Mouse (Mus musculus): ENCODE measurements around the gene Fam222a. TPM values are rescaled to one million over a fixed set of nuclear protein-coding genes. Genes with fewer than 3 reads are reported as not detected.

The Fam222a gene
- polyA plus RNA-seq, 1 experiment from 2014 or later: 0.79 TPM

- 85% methylated on average over 16 of the region's 16 CpGs for WGBS
- Histone ChIP-seq H3K4me3 (ENCODE audit: low read depth, low read length) (no peak overlapping the region), H3K9me3 (ENCODE audit: control insufficient read depth, low read length) (no peaks in the 10 kb centered on the region), H3K9ac (ENCODE audit: low read length) (no peak overlapping the region), H3K27me3 (ENCODE audit: control insufficient read depth, insufficient read depth, low read length) (no peaks in the 10 kb centered on the region), H3K36me3 (ENCODE audit: control insufficient read depth, insufficient read depth, low read length) (no peaks in the 10 kb centered on the region), H3K4me2 (replicated peaks; ENCODE audit: low read depth) (no peak overlapping the region), H3K27ac (replicated peaks) (no peak overlapping the region), H3K4me1 (replicated peaks; ENCODE audit: control insufficient read depth, insufficient read depth) (peaks cover 3% of the 10 kb centered on the region)
- ATAC-seq (ENCODE audit: low FRiP score, low TSS enrichment): no peak
- no peak for DNase-seq (ENCODE audit: low spot score)
- no peak for TF ChIP-seq EP300 (optimal IDR thresholded peaks at IDR 0.05)
- no peak for TF ChIP-seq CTCF (IDR thresholded peaks at IDR 0.05; ENCODE audit: low read depth)
Measured at GRCm38 (mm10) chr5:114575986-114576605, 8.3 kb downstream of the Fam222a start.

DNA sequence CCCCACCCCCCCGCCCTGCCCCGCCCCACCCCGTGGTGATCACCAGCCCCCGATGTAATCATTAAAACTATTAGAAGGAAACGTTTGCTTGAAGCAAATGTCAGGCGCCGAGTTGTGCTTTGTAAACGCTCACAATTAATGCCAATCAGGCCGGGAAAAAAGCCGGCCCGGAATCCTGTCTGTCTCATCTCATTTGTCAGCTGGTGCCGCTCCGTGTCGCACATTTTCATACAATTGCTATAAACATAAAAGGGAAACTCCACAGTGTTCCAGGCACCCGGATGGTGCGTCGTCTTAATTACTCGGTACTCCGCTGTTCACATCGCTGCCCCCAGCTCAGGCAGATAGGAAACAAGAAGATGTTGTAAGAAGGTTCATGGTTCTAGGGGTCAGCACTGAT is 10.5 kb downstream of the Fam222a start:
- ATAC-seq (ENCODE audit: low FRiP score, low TSS enrichment): no peak
- peaks cover 3% of the 10 kb centered on the region for H3K4me1 ChIP-seq (replicated peaks; ENCODE audit: control insufficient read depth, insufficient read depth)
- 40% methylated on average over 20 of the region's 20 CpGs for WGBS

GRCm38 (mm10) chr5:114579714-114580357 is 12.0 kb downstream of the Fam222a start:
- ATAC-seq (ENCODE audit: low FRiP score, low TSS enrichment): no peak
- H3K4me3 ChIP-seq (ENCODE audit: low read depth, low read length): no peak overlapping the region
- no peak for TF ChIP-seq CTCF (IDR thresholded peaks at IDR 0.05; ENCODE audit: low read depth)
- TF ChIP-seq EP300 (optimal IDR thresholded peaks at IDR 0.05): no peak
- no peaks in the 10 kb centered on the region for H3K4me1 ChIP-seq (replicated peaks; ENCODE audit: control insufficient read depth, insufficient read depth)
- no peak overlapping the region for H3K4me2 ChIP-seq (replicated peaks; ENCODE audit: low read depth)
- no peaks in the 10 kb centered on the region for H3K9me3 ChIP-seq (ENCODE audit: control insufficient read depth, low read length)
- no peak for DNase-seq (ENCODE audit: low spot score)
- no peak overlapping the region for H3K27ac ChIP-seq (replicated peaks)
- H3K27me3 ChIP-seq (ENCODE audit: control insufficient read depth, insufficient read depth, low read length): no peaks in the 10 kb centered on the region
- 79% methylated on average over 8 of the region's 8 CpGs for WGBS
- H3K36me3 ChIP-seq (ENCODE audit: control insufficient read depth, insufficient read depth, low read length): no peaks in the 10 kb centered on the region
- H3K9ac ChIP-seq (ENCODE audit: low read length): no peak overlapping the region

More for the DNA sequence above, 10.5 kb downstream of the Fam222a start:
- no peak overlapping the region for H3K4me3 ChIP-seq (ENCODE audit: low read depth, low read length)
- H3K9ac ChIP-seq (ENCODE audit: low read length): no peak overlapping the region
- DNase-seq (ENCODE audit: low spot score): no peak
- H3K4me2 ChIP-seq (replicated peaks; ENCODE audit: low read depth): no peak overlapping the region
- no peaks in the 10 kb centered on the region for H3K27me3 ChIP-seq (ENCODE audit: control insufficient read depth, insufficient read depth, low read length)
- no peaks in the 10 kb centered on the region for H3K36me3 ChIP-seq (ENCODE audit: control insufficient read depth, insufficient read depth, low read length)
- H3K27ac ChIP-seq (replicated peaks): no peak overlapping the region
- TF ChIP-seq EP300 (optimal IDR thresholded peaks at IDR 0.05): no peak
- no peak for TF ChIP-seq CTCF (IDR thresholded peaks at IDR 0.05; ENCODE audit: low read depth)
- no peaks in the 10 kb centered on the region for H3K9me3 ChIP-seq (ENCODE audit: control insufficient read depth, low read length)

DNA sequence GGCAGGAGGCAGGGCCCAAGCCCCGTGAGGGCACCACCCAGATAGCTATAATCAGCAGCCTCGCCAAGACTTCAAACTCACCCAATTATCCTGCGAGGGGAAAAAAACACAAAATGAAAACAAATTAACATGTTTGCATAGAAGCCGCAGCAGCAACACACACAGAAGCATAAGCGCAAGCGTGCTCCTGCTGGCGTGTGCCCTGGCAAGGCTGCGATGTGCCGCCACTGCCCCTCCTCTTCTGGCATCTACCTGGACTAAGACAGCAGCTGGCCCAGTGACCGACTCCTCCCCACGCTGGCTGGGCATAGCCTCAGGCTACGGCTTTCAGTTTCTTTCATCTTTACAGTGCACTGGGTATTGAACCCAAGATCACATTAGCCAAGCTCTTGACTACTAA is 13.7 kb downstream of the Fam222a start:
- TF ChIP-seq CTCF (IDR thresholded peaks at IDR 0.05; ENCODE audit: low read depth) (no peak), EP300 (optimal IDR thresholded peaks at IDR 0.05) (no peak)
- H3K27ac ChIP-seq (replicated peaks): no peak overlapping the region
- H3K36me3 ChIP-seq (ENCODE audit: control insufficient read depth, insufficient read depth, low read length): no peaks in the 10 kb centered on the region
- ATAC-seq (ENCODE audit: low FRiP score, low TSS enrichment) (no peak), DNase-seq (ENCODE audit: low spot score) (no peak)
- 78% methylated on average over 12 of the region's 12 CpGs for WGBS
- no peaks in the 10 kb centered on the region for H3K9me3 ChIP-seq (ENCODE audit: control insufficient read depth, low read length)
- no peak overlapping the region for H3K9ac ChIP-seq (ENCODE audit: low read length)
- peaks cover 5% of the 10 kb centered on the region; the same call in 1 of the 2 replicates for H3K4me1 ChIP-seq (replicated peaks; ENCODE audit: control insufficient read depth, insufficient read depth)
- H3K27me3 ChIP-seq (ENCODE audit: control insufficient read depth, insufficient read depth, low read length): no peaks in the 10 kb centered on the region
- H3K4me3 ChIP-seq (ENCODE audit: low read depth, low read length): no peak overlapping the region
- no peak overlapping the region for H3K4me2 ChIP-seq (replicated peaks; ENCODE audit: low read depth)

GRCm38 (mm10) chr5:114583046-114583445 is 15.2 kb downstream of the Fam222a start:
- no peak overlapping the region for H3K4me2 ChIP-seq (replicated peaks; ENCODE audit: low read depth)
- no peak overlapping the region for H3K27ac ChIP-seq (replicated peaks)
- no peaks in the 10 kb centered on the region for H3K9me3 ChIP-seq (ENCODE audit: control insufficient read depth, low read length)
- TF ChIP-seq CTCF (IDR thresholded peaks at IDR 0.05; ENCODE audit: low read depth): no peak
- TF ChIP-seq EP300 (optimal IDR thresholded peaks at IDR 0.05): no peak
- H3K36me3 ChIP-seq (ENCODE audit: control insufficient read depth, insufficient read depth, low read length): no peaks in the 10 kb centered on the region
- no peak overlapping the region for H3K4me3 ChIP-seq (ENCODE audit: low read depth, low read length)
- no peak for DNase-seq (ENCODE audit: low spot score)
- peaks cover 5% of the 10 kb centered on the region; the same call in 1 of the 2 replicates for H3K4me1 ChIP-seq (replicated peaks; ENCODE audit: control insufficient read depth, insufficient read depth)
- ATAC-seq (ENCODE audit: low FRiP score, low TSS enrichment): no peak
- WGBS: 83% methylated on average over 3 of the region's 3 CpGs
- no peaks in the 10 kb centered on the region for H3K27me3 ChIP-seq (ENCODE audit: control insufficient read depth, insufficient read depth, low read length)
- H3K9ac ChIP-seq (ENCODE audit: low read length): no peak overlapping the region

DNA sequence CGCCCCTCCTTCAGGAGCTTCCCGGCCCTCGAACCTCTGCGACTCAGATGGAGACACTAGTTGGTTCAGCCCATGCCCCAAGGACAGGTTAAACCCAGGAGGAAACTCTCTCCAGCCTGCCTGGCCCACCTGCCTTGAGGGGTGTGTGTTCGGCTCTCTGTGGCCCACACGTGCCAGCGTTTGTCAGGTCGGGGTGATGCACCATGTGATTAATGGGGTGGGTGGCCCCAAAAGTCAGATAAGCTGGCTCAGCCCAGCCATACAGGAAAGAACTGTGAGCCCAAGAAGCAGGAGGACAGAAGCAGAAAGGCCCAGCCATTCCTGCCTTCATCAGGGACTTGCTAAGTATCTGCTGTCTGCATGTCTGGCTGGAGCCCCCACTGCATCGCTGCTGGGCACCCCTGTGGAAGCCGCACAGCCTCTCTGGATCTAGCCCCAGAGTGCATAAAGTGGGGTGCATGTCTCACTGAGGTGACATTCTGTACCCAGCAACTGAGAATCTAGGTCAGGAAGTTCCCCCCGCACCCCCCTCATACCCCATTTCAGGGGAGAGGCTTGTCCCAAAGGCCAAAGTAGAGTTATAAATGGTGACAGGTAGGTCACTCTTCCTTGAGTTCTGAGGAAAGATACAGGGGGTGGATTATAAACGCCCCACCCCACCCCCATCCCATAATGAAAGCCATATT is 15.8 kb downstream of the Fam222a start:
- WGBS: 75% methylated on average over 12 of the region's 12 CpGs
- DNase-seq (ENCODE audit: low spot score) (no peak), ATAC-seq (ENCODE audit: low FRiP score, low TSS enrichment) (no peak)
- Histone ChIP-seq H3K9ac (ENCODE audit: low read length) (no peak overlapping the region), H3K4me1 (replicated peaks; ENCODE audit: control insufficient read depth, insufficient read depth) (peaks cover 5% of the 10 kb centered on the region; the same call in 1 of the 2 replicates), H3K36me3 (ENCODE audit: control insufficient read depth, insufficient read depth, low read length) (no peaks in the 10 kb centered on the region), H3K27ac (replicated peaks) (no peak overlapping the region), H3K4me2 (replicated peaks; ENCODE audit: low read depth) (no peak overlapping the region), H3K4me3 (ENCODE audit: low read depth, low read length) (no peak overlapping the region), H3K9me3 (ENCODE audit: control insufficient read depth, low read length) (no peaks in the 10 kb centered on the region), H3K27me3 (ENCODE audit: control insufficient read depth, insufficient read depth, low read length) (no peaks in the 10 kb centered on the region)
- TF ChIP-seq EP300 (optimal IDR thresholded peaks at IDR 0.05): no peak
- TF ChIP-seq CTCF (IDR thresholded peaks at IDR 0.05; ENCODE audit: low read depth): no peak
